Mouse (Mus musculus) C3H10T1/2 (cell line): ENCODE results near the gene Olfr582. TPM values are rescaled to one million over a fixed set of nuclear protein-coding genes. Genes with fewer than 3 reads are reported as not detected.

Experiments
- polyA plus RNA-seq, 2 experiments: library from polyadenylated mRNA; unstranded; fragments of >200 nt; fragmentation: generic; extraction: Trizol; gene quantifications; one replicate each; pipeline ENCODE4 v1.2.1; 2012; ENCODE audit warnings: missing spikeins in 2 of 2

The Olfr582 gene
- not detected for polyA plus RNA-seq

GRCm38 (mm10) chr7:103037724-103038123 is at the start of gene Olfr582:
TSS of gene Olfr582 (plus strand) at chr7:103038024.

GRCm38 (mm10) chr7:102989224-102989623 is 48.6 kb upstream of the Olfr582 start, which contains the start of gene Olfr578:
TSS of gene Olfr578 (minus strand) at chr7:102989324.

GRCm38 (mm10) chr7:103051000-103051399 is 13.2 kb downstream of the Olfr582 start, which contains the start of gene Olfr583:
TSS of gene Olfr583 (plus strand) at chr7:103051300.

GRCm38 (mm10) chr7:103081585-103081984 is 43.8 kb downstream of the Olfr582 start, which contains the start of gene Olfr584:
TSS of gene Olfr584 (plus strand) at chr7:103081885.

Other genes with a start within 250 kb of the Olfr582 start
- not detected for gene Olfr564, start 234.5 kb upstream of the Olfr582 start, polyA plus RNA-seq
- not detected for gene Olfr566, start 179.3 kb upstream of the Olfr582 start, polyA plus RNA-seq
- gene Olfr568, start 160.9 kb upstream of the Olfr582 start, polyA plus RNA-seq, result not detected
- gene Olfr569, start 147.1 kb upstream of the Olfr582 start, polyA plus RNA-seq, result not detected
- not detected for gene Olfr570, start 143.4 kb upstream of the Olfr582 start, polyA plus RNA-seq
- not detected for gene Olfr571, start 120.5 kb upstream of the Olfr582 start, polyA plus RNA-seq
- gene Olfr572, start 113.6 kb upstream of the Olfr582 start, polyA plus RNA-seq, result not detected
- gene Olfr573-ps1, start 95.4 kb upstream of the Olfr582 start, polyA plus RNA-seq, result not detected
- not detected for gene Olfr574, start 89.6 kb upstream of the Olfr582 start, polyA plus RNA-seq
- not detected for gene Olfr575, start 79.2 kb upstream of the Olfr582 start, polyA plus RNA-seq
- gene Olfr576, start 75.4 kb upstream of the Olfr582 start, polyA plus RNA-seq, result not detected
- not detected for gene Olfr577, start 62.1 kb upstream of the Olfr582 start, polyA plus RNA-seq
- gene Olfr578, start 48.7 kb upstream of the Olfr582 start, polyA plus RNA-seq, result not detected
- gene Olfr583, start 13.3 kb downstream of the Olfr582 start, polyA plus RNA-seq, result not detected
- not detected for gene Olfr584, start 43.9 kb downstream of the Olfr582 start, polyA plus RNA-seq
- not detected for gene Olfr585, start 59.7 kb downstream of the Olfr582 start, polyA plus RNA-seq
- not detected for gene Olfr586, start 87.6 kb downstream of the Olfr582 start, polyA plus RNA-seq
- gene Olfr588-ps1, start 102.9 kb downstream of the Olfr582 start, polyA plus RNA-seq, result not detected
- not detected for gene Olfr589, start 118.3 kb downstream of the Olfr582 start, polyA plus RNA-seq
- gene Olfr591, start 140.3 kb downstream of the Olfr582 start, polyA plus RNA-seq, result not detected
- not detected for gene Olfr592, start 146.8 kb downstream of the Olfr582 start, polyA plus RNA-seq
- not detected for gene Olfr593, start 173.8 kb downstream of the Olfr582 start, polyA plus RNA-seq
- not detected for gene Olfr594, start 179.0 kb downstream of the Olfr582 start, polyA plus RNA-seq
- not detected for gene Usp17ld, start 214.5 kb downstream of the Olfr582 start, polyA plus RNA-seq